Mouse (Mus musculus) G1E (cell line): ENCODE measurements around the gene Klf15.

Experiments
- CTCF ChIP-seq: IDR thresholded peaks from 2 replicates; pipeline ENCODE4 v1.5.1; 2012; ENCODE audit warnings: low read depth, low read length, inconsistent platforms, mixed read lengths
- GATA1 ChIP-seq: IDR thresholded peaks from 2 replicates; pipeline ENCODE4 v1.6.1; 2012; ENCODE audit warnings: borderline replicate concordance, low read length, inconsistent platforms, mixed read lengths
- GATA2 ChIP-seq: IDR thresholded peaks from 2 replicates; pipeline ENCODE4 v1.6.1; 2012; ENCODE audit warnings: low read depth, low read length, inconsistent platforms, borderline replicate concordance
- POLR2AphosphoS5 ChIP-seq: IDR thresholded peaks from 2 replicates; pipeline ENCODE4 v1.6.1; 2012; ENCODE audit warnings: low read depth, low read length, inconsistent platforms; ENCODE audit not compliant: insufficient replicate concordance
- TAL1 ChIP-seq: conservative IDR thresholded peaks from 2 replicates; pipeline ENCODE4 v1.6.1; 2012; ENCODE audit warnings: low read depth, low read length, inconsistent platforms, mixed read lengths

DNA sequence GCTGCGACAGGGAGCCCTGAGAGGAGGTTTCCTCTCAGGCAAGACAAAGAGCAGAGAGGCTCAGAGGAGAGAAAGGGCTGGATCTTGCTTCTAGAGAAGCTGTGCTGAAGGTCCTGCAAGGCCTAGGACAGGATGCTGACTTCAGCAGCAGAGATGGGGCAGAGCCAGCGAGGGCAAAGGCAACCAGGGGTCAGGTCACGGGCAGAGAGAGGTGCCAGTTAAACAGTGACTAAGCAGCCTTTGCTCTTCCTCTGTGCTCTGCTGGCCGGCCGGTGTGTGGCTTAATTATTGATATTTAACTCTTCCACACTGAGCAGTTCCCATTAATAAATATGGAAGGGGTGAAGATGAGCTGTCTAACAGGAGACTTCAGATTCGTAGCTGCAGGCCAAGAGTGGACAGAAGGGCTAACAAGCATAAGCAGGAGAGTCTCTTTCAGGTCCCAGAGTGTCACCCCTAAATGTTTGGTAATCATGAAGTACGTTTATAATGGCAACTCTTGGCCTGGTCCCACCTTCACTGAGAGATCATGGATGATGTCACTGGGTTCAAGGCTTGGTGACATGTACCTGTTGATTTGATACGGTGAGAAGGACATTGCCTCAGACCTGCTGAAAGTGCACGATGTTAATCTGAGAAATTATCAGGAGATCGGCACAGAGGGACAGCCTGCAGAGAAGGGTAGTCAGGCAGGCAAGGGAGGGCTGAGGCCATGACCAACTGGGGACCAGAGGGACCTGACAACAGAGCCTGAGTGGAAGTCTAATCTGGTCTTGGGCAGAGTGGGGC is 29.8 kb downstream of the Klf15 start:
- TF ChIP-seq CTCF (no peak), GATA1 (no peak), TAL1 (no peak), POLR2AphosphoS5 (no peak), GATA2 (no peak)
